Mouse (Mus musculus): ENCODE measurements around the gene Olfr1423.
"Not testable (repeated sequence)": the region's sequence is repeated elsewhere in the genome, so short reads cannot be mapped to it uniquely, and the experiment has no call there.

Olfr1423 gene

GRCm38 (mm10) chr19:12006361-12006947 lies 34.7 kb downstream of the Olfr1423 start:
- DNase-seq: no peak

GRCm38 (mm10) chr19:12005376-12006360 lies 35.4 kb downstream of the Olfr1423 start:
- peak; percentile 85 for DNase-seq

- DNase-seq: no peak
These were observed 36.7 kb downstream of the Olfr1423 start for GRCm38 (mm10) chr19:12004216-12005008.

- no peak for DNase-seq
These were observed 37.5 kb downstream of the Olfr1423 start for GRCm38 (mm10) chr19:12003568-12003967.

GRCm38 (mm10) chr19:12002791-12003190 lies 38.3 kb downstream of the Olfr1423 start:
- DNase-seq: no peak

GRCm38 (mm10) chr19:12002125-12002524 lies 39.0 kb downstream of the Olfr1423 start:
- peak; percentile 68 for DNase-seq

- no peak for DNase-seq
These were observed 39.4 kb downstream of the Olfr1423 start for GRCm38 (mm10) chr19:12001686-12002085.

GRCm38 (mm10) chr19:11995722-11996448 lies 45.2 kb downstream of the Olfr1423 start:
- no peak for DNase-seq

GRCm38 (mm10) chr19:11994703-11995431 lies 46.2 kb downstream of the Olfr1423 start:
- DNase-seq: no peak

GRCm38 (mm10) chr19:11992441-11993029 lies 48.6 kb downstream of the Olfr1423 start:
- no peak for DNase-seq

- DNase-seq: no peak
These were observed 49.1 kb downstream of the Olfr1423 start for GRCm38 (mm10) chr19:11992034-11992433.

GRCm38 (mm10) chr19:11989334-11989733 lies 51.8 kb downstream of the Olfr1423 start:
- DNase-seq: no peak

- DNase-seq: no peak
These were observed 53.3 kb downstream of the Olfr1423 start for GRCm38 (mm10) chr19:11987841-11988240.

- not testable (repeated sequence) for DNase-seq
These were observed 56.5 kb downstream of the Olfr1423 start for GRCm38 (mm10) chr19:11984614-11985013.
